Mouse (Mus musculus) cerebellum, postnatal 14 days (tissue): Measurements from ENCODE around the gene Cep152.

Experiments
- DNase-seq, 2 experiments: peaks; one replicate each; pipeline ENCODE4 v3.0.0; 2021; ENCODE audit warnings: mixed read lengths in 2 of 2

Cep152 gene

GRCm38 (mm10) chr2:125548806-125549578, 75.9 kb downstream of the Cep152 start:
- DNase-seq: no peak

- DNase-seq: no peak
Measured at GRCm38 (mm10) chr2:125544986-125545385, 79.9 kb downstream of the Cep152 start.

- DNase-seq: no peak
Measured at GRCm38 (mm10) chr2:125543646-125544045, 81.3 kb downstream of the Cep152 start.

GRCm38 (mm10) chr2:125541451-125541850, 83.5 kb downstream of the Cep152 start:
- no peak for DNase-seq

DNA sequence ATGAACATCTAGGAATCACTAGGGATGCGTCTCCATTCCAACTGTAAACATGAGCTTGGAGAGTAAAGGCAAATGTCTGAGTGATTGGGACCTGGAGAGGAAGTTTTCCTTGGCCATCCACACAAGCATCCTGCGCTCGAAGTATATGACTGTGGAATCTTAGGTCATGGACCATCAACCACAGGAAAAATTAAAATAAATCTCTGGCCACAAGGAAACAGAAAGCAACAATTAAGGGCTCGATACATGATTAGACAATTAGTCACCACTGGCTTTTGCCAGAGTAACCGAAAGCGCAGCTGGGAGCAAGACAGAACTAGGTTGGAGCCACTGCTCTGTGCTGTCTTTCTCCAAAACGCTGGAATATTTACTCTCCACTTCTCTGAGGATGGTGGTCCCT, 84.3 kb downstream of the Cep152 start:
- no peak for DNase-seq

- no peak for DNase-seq
Measured at GRCm38 (mm10) chr2:125539640-125540039, 85.3 kb downstream of the Cep152 start.

DNA sequence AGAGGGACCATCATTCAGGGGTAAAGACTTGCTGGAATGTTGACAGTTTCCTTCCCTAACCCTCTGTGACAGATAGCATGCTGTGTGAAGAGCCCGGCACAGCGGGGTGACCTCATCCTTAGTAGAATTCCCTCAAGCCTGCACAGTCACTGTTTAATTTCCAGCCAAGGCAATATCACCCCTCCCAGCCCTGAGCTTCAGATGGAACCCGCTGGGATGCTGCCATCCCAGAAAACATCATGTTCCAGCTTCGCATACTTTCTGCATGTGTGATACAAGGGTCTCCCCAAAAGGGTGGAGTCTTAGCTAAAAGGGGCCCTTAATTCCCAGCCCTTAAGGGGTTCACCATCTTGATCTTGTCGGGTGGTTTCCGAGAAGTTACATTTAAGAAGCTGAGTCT, 94.2 kb downstream of the Cep152 start:
- no peak for DNase-seq

DNA sequence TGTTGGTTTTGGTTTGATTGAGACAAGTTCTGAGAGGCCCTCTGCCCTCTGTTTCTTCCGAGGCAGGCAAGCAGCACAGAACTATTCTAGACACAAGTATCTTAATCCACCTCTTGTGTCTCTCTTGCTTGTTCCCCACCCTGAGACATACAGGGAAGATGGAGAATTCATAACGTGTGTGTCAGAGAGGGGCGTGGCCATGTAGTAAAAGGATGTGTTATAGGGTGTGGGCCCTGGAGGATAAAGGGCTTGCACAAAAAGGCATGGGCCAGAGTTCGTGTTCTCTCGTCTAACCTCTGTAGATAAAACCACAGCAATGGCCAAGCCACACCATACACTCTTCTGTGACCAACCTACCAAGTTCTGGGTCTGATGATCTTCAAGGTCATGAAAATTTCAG, 98.3 kb downstream of the Cep152 start:
- no peak for DNase-seq

- DNase-seq: no peak
Measured at GRCm38 (mm10) chr2:125525484-125525883, 99.4 kb downstream of the Cep152 start.

- no peak for DNase-seq
Measured at GRCm38 (mm10) chr2:125516594-125516993, 108.3 kb downstream of the Cep152 start.

DNA sequence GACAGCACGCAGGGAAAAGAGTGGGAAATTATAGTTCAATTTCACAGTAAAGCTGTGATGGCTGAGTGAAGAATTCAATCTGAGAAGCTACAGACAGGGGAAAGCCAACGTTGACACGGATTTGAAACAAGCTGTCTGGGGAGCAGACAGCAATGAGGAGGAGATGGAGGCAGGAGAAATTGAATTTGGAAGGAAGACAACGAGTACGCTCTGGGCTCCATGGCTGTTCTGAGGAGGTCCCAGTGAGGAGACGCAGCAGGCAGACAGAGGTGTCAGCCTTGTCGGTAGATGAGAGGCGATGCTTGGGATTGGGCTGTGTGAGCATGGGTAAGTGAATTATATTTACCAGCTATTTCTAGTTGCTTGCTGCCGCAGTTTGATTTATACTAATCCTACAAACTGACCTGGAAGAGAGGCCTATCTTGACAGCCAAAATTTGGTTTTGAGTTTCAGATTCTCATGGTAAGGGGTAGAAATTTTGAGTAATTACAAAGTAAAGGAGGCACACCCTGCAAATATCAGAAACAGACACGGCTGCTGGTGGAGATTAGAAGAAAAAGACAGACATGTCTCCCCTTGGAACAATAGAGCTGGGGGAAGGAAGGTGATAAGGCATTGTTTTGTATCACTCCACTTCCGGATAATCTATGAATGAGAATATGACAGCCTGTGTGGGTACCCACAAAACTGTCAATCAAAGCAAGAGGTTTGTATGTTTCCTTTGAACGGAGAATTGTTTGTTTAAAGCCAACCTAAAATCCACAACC, 109.4 kb downstream of the Cep152 start:
- no peak for DNase-seq

DNA sequence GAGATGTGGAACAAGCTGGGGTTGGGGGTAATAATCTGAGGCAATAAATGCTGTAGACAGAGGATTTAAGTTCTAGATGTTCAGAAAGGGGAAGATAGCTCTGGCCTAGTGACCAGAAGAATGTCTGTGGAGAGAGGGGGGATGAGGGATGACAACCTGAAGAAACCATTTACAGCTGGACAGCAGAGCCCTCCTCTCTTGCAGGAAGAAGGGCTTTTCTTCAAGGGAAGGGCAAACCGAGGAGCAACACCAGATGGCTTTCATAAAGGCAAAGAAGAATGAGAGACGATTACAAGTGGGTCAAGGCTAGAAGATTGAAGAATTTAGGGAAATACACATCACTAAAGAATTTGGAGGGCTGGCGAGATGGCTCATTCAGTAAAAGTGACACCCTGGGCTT, 110.5 kb downstream of the Cep152 start:
- DNase-seq: no peak
